Mouse (Mus musculus) brain, embryonic 18.5 days (tissue): Measurements from ENCODE around the gene Fiz1.
A peak's percentile ranks its signal among the peaks of the same experiment; 100 is the strongest.
"Not testable (repeated sequence)": the region's sequence is repeated elsewhere in the genome, so short reads cannot be mapped to it uniquely, and the experiment has no call there.

ENCODE experiments used
- DNase-seq: peaks from one replicate; pipeline ENCODE4 v3.0.0-alpha.2; 2012; ENCODE audit warnings: low read depth, low spot score

The Fiz1 gene

DNA sequence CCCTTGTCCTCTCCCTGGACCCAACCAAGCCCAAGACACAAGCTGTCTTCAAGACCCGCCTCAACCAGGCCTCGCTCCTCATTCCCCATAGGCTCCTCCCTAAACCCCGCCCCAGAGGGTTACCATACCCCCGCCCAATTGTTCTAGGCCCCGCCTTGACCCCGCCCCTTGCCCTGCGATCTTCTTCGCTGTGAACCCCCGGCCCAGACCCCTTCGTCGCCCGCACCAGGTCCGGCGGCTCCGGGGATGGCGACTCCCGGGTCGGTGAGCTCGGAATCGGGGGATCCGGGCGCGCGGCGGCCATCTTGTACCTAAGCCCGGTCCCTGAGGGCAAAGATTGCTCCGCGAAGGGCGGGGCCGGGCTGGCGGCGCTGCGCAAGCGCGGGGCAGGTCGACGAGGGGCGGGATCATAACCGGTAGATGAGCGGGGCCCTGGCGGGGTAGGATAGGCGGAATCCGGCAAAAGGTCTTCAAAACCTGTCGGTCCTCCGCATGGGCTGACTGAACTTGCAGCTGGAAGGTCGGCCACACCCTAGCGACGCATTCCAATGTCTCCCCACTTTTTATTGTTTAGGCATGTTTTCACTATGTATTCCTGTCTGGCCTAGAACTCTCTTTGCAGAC, 23.7 kb upstream of the Fiz1 start, which contains the start of gene Zfp784:
Gene Zfp784 (minus strand): TSS at position 338 of the 624 bp plus-strand sequence.
- peak; percentile 78 for DNase-seq

DNA sequence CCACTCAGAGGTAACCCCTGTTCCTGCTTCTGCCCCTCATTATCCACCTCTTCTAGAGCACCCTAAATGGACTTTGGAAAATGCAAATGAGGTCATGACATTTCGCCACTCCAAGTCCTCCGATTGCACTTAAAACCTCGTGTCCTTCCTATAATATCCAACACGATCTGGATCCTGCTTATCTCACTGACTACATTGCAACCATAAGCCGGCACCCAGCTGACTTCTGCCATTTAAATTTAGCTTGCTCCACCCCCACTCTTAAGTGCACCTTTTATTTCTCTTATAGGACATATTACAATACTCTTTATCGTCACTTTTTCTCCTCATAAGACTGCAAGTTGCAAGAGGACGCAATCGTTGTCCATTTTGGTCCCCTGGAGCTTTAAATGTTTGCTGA, 23.0 kb upstream of the Fiz1 start:
- DNase-seq, result no peak

DNA sequence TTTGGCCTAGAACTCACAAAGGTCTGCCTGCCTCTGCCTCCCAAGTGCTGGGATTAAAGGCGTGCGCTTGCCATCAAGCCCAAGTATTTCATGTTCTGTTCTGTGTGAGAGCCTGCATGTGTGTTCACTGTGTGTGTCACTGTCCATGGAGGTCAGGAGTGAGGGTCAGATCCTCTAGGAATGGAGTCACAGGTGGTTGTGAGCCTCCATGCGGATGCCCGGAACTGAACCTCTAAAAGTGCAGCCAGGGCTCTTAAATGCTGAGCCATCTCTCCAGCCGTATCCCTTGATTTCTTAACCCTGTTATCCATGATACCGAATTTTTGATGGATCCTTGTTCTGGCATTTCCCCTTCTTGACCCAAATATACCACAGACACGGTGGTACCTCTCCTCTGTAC, 22.5 kb upstream of the Fiz1 start:
- DNase-seq, result no peak

DNA sequence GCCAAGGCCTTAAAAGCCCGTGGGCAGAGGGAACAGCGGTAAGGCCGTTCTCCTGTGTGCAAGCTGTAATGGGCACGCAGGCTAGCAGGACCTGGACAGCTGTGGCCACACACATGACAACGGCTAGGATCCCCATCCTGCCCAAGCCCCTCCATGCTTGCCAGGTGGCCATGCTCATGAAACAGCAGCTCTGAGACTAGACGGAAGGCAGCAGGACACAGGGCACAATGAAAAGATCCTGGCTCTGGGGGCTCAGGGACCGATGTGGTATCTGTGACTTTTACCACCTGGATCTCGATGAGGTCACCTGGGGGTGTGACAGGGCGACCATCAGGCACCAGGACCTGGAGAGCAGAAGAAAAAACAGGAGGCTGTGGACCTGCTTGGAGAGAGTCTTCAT, 21.6 kb upstream of the Fiz1 start:
- no peak for DNase-seq

DNA sequence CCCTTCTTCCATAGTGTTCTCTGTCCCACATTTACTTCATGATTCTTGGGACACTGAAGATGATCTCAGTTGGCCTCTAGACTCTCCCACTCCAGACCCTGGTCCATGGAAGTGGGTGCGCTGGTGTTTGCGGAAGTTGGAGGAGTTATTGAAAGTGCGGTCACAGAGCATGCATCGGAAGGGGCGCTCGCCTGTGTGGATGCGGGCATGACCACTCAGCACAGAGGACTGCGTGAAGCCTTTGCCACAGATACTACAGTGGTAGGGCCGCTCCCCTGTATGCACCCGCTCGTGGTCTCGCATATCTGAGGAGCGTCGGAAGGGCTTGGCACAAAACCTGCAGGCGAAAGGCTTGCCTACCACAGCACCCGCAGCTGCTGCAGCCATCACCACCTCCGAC, 21.1 kb upstream of the Fiz1 start:
- DNase-seq, result no peak

DNA sequence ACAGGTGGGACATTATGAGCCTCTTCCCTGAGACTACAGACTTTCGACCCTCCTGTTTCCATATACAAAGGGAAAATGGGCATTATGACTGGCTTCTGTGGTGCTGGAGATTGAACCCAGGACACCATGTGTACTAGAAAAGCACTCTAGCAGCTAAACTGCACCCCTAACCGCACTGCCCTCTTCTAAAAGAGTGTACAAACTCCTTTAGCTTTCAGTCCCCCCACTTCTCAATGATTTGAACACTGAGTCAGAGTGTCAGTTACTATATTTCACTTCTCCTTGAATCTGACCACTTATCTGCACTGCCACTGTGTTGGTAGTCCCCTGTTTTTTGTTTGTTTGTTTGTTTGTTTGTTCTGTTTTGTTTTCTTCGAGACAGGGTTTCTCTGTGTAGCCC, 19.3 kb upstream of the Fiz1 start, which contains the start of gene 4632433K11Rik:
Gene 4632433K11Rik (plus strand): TSS at position 301 of the 400 bp plus-strand sequence.
- DNase-seq, result no peak

DNA sequence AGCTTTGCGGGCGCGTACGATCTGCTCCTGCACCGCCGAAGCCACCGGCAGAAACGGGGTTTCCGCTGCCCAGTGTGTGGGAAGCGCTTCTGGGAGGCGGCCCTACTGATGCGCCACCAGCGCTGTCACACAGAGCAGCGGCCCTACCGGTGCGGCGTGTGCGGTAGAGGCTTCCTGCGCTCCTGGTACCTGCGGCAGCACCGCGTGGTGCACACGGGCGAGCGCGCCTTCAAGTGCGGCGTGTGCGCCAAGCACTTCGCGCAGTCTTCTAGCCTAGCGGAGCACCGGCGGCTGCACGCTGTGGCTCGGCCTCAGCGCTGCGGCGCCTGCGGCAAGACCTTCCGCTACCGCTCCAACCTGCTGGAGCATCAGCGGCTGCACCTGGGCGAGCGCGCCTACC, 17.0 kb upstream of the Fiz1 start:
- DNase-seq, result no peak

DNA sequence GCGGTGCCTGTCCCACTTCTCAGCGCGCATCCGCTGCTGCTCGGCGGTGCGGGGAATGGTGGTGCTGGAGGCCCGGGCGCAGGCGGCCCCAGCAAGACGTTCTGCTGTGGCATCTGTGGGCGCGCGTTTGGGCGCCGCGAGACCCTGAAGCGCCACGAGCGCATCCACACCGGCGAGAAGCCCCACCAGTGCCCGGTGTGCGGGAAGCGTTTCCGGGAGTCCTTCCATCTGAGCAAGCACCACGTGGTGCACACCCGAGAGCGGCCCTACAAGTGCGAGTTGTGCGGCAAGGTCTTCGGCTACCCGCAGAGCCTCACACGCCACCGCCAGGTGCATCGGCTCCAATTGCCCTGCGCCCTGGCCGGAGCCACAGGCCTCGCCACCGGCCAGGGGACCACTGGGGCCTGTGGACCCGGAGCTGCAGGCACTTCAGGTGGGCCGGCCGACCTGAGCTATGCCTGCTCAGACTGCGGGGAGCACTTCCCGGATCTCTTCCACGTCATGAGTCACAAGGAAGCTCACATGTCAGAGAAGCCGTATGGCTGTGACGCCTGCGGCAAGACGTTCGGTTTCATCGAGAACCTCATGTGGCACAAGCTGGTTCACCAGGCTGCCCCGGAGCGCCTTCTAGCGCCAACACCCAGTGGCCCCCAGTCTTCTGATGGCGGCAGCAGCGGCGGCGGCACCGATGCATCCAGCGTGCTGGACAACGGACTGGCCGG, 16.2 kb upstream of the Fiz1 start:
- no peak for DNase-seq

DNA sequence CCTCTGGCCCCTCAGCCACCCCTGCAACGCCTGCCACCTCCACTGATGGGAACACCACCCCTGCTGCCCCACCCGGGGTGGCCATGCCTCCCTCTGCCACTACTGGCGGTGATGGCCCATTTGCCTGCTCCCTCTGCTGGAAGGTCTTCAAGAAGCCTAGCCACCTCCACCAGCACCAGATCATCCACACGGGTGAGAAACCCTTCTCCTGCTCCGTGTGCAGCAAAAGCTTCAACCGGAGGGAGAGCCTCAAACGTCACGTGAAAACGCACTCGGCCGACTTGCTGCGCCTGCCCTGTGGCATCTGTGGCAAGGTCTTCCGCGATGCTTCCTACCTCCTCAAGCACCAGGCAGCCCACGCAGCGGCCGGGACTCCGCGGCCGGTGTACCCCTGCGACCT, 15.4 kb upstream of the Fiz1 start:
- DNase-seq, result no peak

DNA sequence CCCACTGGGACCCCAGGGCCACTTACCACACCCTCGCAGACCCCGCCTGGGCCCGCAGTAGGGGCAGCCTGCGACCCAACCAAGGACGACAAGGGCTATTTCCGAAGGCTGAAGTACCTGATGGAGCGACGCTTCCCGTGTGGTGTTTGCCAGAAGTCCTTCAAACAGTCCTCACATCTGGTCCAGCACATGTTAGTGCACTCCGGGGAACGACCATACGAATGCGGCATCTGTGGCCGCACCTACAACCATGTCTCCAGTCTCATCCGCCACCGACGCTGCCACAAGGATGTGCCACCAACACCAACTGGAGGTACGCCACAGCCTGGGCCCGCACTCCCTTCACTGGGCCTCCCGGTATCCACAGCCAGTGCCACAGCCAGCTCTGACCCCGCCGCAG, 15.0 kb upstream of the Fiz1 start:
- DNase-seq, result no peak

DNA sequence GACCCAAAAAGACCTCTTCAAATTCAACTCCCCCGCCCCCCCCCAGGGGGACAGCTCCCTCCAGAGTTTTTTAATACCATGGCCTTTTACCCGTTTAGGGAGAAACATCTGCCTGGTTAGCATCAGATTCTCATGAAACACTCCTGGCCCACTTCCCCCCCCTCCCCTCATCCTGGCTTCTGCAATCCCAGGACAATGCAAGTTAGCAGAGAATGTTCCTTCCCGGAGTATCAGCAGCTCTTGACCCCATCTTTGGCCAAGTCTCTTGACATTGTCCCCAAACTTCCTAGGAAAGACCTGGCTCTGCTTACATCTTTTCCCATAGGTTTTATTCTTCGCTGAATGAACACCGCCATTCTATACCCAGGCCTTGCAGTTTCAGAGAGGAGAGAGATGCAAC, 6.7 kb upstream of the Fiz1 start:
- DNase-seq, result no peak

DNA sequence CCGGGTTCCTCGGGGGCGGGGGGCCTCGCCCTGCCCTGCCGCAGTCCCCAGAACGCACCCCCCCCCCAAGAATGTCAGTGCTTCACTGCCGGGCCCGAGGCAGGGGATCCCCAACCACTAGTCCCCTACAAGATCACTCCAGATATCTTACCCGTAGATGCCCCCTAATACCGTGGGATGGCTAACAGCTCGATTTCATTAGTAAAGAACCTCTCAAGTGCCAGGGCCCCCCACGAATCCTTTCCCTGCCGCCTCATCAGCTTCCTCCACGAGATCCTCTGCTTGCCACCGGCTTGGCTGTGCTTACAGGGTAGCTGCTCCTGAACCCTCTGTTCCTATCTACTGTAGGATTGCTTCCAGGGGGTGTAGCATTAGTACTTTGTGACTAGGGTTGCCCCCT, 6.2 kb upstream of the Fiz1 start:
- no peak for DNase-seq

DNA sequence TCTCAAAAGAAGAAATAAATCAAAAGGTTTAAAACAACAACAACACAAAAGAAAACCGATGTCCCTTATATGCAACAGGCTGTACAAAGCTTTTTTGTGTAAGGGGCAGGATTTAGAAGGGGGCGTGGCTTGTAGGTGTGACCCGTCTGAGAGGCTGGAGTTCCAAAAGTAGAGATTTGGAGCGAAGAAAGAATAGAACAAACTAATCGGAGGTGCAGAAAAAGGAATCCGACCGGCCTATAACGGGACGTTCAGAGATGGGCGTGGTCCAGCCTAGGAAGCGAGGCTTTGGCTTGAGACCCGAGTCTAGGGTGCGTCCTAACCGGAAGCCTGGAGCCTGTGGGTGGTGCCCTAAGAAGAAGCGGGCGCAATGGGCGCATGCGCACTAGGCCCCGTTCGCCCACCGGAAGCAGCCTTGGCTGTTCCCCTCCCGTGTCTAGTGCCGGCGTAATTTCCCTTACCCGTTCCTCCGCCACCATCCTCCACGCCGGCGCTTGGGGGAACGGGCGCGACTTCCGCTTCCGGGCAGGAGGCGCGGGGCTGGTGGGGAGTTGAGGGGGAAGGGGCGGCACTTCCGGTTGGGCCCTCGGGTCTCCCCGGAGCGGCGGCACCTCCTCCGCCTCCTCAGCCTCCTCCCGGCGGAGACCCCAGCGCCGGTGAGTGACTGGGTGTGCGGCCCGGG, 5.6 kb upstream of the Fiz1 start, which contains the start of the genes Zfp865 and Ccdc106:
Gene Zfp865 (plus strand): TSS at position 377 of the 682 bp plus-strand sequence.
Gene Ccdc106 (plus strand): TSS at position 554 of the 682 bp plus-strand sequence.
- DNase-seq, result peak; percentile 97

DNA sequence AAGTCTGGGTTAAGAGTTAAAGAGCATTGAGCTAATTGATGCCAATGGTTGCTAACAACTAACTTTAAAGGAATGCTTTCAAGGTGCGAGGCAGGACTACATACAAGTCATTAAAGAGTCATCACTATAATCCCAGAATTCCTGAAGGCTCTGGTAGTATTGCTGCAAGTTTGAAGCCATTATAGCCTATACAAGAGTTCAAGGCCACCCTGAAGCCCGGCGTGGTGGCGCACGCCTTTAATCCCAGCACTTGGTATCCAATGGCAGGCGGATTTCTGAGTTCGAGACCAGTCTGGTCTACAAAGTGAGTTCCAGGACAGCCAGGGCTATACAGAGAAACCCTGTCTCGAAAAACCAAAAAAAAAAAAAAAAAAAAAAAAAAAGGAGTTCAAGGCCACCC, 5.1 kb upstream of the Fiz1 start:
- DNase-seq, result not testable (repeated sequence)

DNA sequence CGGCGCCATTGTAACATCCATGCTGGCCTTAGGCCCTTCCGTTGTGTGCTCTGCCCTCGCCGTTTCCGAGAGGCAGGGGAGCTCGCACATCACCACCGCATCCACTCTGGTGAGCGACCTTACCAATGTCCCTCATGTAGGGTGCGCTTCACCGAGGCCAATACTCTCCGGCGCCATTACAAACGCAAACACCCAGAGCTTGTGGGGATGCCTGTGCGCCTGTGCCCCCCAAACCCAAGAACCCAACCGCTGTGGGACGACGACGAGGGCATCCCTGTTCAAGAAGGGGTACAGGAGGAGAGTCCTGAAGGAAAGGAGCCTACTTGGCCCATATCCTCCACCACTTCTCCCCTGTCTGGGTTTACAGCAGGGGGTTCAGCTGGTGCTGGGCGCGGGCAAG, 3.4 kb upstream of the Fiz1 start:
- DNase-seq, result no peak

DNA sequence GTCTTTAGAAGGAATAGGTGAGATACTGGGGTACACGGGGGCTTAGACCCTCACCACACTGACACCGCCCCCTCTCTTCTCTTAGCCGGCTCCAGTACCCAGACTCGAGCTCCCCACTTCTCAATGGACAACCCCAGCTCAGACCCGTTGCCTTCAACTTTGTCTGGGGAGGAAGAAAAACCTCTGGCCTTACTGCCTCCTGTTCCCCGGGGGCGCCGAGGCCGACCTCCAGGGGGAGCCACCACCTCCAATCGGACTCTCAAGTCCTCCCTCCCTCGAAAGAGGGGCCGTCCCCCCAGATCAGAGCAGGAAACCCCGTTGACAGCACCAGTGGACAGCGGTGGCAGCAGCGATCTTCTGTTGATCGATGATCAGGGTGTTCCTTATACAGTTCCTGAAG, 2.9 kb upstream of the Fiz1 start:
- no peak for DNase-seq

DNA sequence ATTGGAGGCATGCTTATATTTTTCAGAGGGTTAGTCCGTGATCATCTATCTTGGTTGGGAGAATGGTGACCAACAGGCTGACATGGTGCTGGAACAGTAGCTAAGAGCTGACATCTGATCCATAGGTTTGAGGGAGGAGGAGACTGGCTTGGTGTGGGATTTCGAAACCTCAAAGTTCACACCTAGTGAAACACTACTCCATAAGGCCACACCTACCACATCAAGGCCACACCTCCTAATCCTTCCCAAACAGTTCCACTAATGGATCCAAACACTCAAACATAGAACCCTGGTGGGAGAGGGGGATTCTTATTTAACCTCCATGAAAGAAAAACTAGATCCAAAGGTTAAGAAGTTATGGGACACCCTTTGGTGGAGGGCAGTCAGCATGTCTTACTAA, 2.4 kb upstream of the Fiz1 start:
- DNase-seq, result no peak

DNA sequence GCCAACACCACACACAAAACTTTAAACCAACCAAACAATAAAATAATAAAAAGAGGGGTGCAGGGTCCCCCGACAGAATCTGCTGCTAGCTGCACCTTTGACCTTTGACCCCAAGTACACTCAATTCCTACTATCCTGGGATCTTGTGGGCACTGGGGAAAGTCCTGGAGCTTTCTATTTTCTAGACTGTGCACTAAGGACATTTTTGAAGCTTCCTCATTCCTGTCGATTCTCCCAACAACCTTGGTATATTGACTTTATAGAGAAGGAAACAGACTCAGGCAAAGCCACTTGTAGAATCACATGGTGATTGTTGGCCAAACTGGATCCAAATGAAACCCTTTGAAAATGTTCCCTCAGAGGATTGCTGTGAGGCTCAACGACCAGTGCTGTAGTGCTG, 1.6 kb upstream of the Fiz1 start:
- no peak for DNase-seq

DNA sequence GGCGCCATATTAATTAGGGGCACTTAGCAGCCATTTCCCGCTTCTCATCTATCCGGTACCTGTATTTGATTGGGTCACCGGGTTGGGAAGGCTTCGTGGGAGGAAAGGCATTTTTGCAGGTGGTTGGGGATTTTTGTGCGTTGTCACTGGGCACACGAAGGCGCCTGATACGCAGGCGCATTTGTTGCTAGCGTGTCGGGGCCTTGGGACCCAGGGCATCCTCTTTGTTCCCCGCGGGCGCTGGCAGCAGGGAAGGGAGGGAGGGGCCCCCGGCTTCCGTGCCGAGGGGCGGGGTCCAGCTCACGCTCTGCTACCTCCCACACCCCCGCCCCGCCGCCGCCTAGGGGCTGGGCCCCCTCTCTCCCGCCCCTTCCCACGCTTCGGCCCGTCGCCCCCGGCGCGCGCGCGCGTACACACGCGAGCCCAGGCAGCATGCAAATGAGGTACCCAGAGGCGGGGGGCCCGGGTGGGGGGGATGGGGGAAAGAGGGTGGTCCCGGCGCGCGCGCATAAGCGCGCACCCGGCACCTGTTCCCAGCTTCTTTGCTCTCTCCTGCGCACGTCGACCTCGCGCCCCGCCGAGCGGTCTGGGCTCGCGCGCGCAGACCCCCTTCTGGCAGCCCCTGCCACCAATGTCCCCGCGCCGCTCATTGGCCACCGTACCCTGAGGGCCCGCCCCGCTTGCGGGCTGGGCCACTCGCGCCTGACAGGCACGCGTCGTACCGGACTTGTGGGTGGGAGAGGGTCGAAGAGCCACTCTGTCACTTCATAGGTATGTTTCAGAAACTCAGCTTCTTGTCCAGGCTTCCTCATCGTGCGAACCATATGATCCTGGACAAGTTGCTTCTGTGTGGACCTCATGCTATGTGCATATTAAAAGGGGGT, 863 bp upstream of the Fiz1 start, which contains the start of gene Gm44973:
Gene Gm44973 (plus strand): TSS at position 379 of the 884 bp plus-strand sequence.
- DNase-seq, result peak; percentile 95

DNA sequence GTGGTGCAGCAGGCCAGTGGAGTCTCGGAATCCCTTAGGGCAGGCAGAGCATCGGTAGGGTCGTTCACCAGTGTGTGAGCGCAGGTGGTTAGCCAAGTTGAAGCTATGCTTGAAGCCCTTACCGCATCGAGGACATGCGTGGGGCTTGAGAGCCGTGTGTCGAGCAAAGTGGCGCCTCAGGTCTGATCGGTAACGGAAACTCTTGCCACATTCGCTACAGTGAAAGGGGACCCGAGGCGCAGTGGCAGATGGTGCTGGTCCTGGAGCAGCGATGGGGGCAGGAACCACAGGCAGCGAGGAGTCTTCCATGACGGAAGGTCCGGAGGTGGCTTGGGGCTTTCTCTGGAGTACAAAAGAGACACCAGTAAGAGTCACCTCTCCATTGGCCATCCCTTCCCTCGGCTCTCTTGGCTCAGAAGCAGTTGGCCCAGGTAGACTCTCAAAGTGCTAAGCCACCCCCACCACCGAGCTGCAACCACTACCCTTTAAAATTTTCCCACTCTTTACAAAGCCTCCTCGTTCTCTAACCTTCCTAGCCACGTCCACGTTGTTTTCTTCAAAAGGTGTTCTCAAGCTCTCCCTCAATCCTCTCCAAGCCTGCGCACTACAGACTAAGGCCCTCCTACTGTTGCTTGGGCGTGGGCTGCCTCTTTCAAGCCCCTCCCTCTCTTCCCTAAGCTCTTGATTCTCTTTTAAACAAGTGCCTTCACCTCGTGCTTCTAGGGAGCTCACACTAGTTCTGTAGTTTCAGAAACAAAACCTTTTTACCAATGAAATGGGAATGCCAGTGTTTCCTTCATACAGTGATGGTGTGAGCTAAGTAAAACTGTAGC, 1.6 kb downstream of the Fiz1 start:
- no peak for DNase-seq

DNA sequence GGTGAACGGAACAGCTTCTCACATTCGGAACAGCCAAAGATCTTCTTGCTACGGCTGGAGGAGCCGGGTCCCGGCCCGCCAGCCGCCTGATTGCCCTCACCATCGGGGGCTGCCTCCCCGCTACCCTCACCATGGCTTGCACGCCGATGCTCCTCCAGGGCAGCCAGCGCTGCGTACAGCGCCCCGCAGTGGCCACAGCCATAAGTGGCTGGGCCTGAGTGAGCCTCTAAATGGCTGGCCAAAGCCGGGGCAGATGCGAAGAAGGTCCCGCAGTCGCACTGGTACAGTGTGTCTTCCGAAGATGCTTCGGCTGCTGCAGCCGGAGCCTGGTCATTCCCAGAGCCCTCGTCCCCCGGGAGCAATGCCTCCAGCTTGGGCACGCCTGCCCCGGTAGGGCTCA, 6.3 kb downstream of the Fiz1 start:
- DNase-seq, result no peak
